Mouse (Mus musculus): ENCODE results near the gene Ifi27l2b. TPM values are rescaled to one million over a fixed set of nuclear protein-coding genes. Genes with fewer than 3 reads are reported as not detected.
"Not testable (repeated sequence)": the region's sequence is repeated elsewhere in the genome, so short reads cannot be mapped to it uniquely, and the experiment has no call there.

Ifi27l2b gene
- total RNA-seq, 2 experiments from 2014 or later, result not detected

GRCm38 (mm10) chr12:103482781-103483180 is 25.8 kb upstream of the Ifi27l2b start:
- intact Hi-C loops (cut with DNase I), result no loop called here
- H3K4me3 ChIP-seq, result no peak overlapping the region

GRCm38 (mm10) chr12:103481671-103482070 is 24.6 kb upstream of the Ifi27l2b start:
- no peak for TF ChIP-seq CTCF (IDR thresholded peaks at IDR 0.05)
- Histone ChIP-seq H3K27ac (no peak overlapping the region), H3K4me3 (no peak overlapping the region)
- DNase-seq (ENCODE audit: extremely low spot score in 1 of 2, low spot score in 2 of 2), result no peak
- intact Hi-C loops (cut with DNase I), result no loop called here

More at GRCm38 (mm10) chr12:103482781-103483180, 25.8 kb upstream of the Ifi27l2b start:
- H3K27ac ChIP-seq, result no peak overlapping the region
- no peak for DNase-seq (ENCODE audit: extremely low spot score in 1 of 2, low spot score in 2 of 2)
- no peak for TF ChIP-seq CTCF (IDR thresholded peaks at IDR 0.05)

- DNase-seq (ENCODE audit: extremely low spot score in 1 of 2, low spot score in 2 of 2), result no peak
- no peak overlapping the region for H3K4me3 ChIP-seq
- no peak for TF ChIP-seq CTCF (IDR thresholded peaks at IDR 0.05)
- no peak overlapping the region for H3K27ac ChIP-seq
- intact Hi-C loops (cut with DNase I), result no loop called here
Measured at GRCm38 (mm10) chr12:103477461-103478015, 20.5 kb upstream of the Ifi27l2b start.

- DNase-seq (ENCODE audit: extremely low spot score in 1 of 2, low spot score in 2 of 2), result no peak
- Histone ChIP-seq H3K27ac (no peak overlapping the region), H3K4me3 (no peak overlapping the region)
- TF ChIP-seq CTCF (IDR thresholded peaks at IDR 0.05), result no peak
- intact Hi-C loops (cut with DNase I), result no loop called here
Measured at GRCm38 (mm10) chr12:103476779-103477389, 19.9 kb upstream of the Ifi27l2b start.

GRCm38 (mm10) chr12:103474481-103474880 is 17.5 kb upstream of the Ifi27l2b start:
- no peak for DNase-seq (ENCODE audit: extremely low spot score in 1 of 2, low spot score in 2 of 2)
- intact Hi-C loops (cut with DNase I), result no loop called here
- TF ChIP-seq CTCF (IDR thresholded peaks at IDR 0.05), result no peak

GRCm38 (mm10) chr12:103456727-103457126 is 296 bp downstream of the Ifi27l2b start:
- DNase-seq (ENCODE audit: extremely low spot score in 1 of 2, low spot score in 2 of 2); H3K27ac ChIP-seq; intact Hi-C loops (cut with DNase I); H3K4me3 ChIP-seq: not testable (repeated sequence)

More at GRCm38 (mm10) chr12:103474481-103474880, 17.5 kb upstream of the Ifi27l2b start:
- Histone ChIP-seq H3K27ac (no peak overlapping the region), H3K4me3 (no peak overlapping the region)

GRCm38 (mm10) chr12:103453361-103453760 is 3.7 kb downstream of the Ifi27l2b start:
- intact Hi-C loops (cut with DNase I), result no loop called here
- Histone ChIP-seq H3K4me3 (no peak overlapping the region), H3K27ac (no peak overlapping the region)
- DNase-seq (ENCODE audit: extremely low spot score in 1 of 2, low spot score in 2 of 2), result no peak
- no peak for TF ChIP-seq CTCF (IDR thresholded peaks at IDR 0.05)

GRCm38 (mm10) chr12:103445060-103445459 is 12.0 kb downstream of the Ifi27l2b start:
- intact Hi-C loops (cut with DNase I), result no loop called here
- no peak overlapping the region for H3K4me3 ChIP-seq
- DNase-seq (ENCODE audit: extremely low spot score in 1 of 2, low spot score in 2 of 2), result no peak
- TF ChIP-seq CTCF (IDR thresholded peaks at IDR 0.05), result no peak
- no peak overlapping the region for H3K27ac ChIP-seq

GRCm38 (mm10) chr12:103444261-103444660 is 12.8 kb downstream of the Ifi27l2b start:
- intact Hi-C loops (cut with DNase I), result not testable (repeated sequence)

GRCm38 (mm10) chr12:103443524-103443923 is 13.5 kb downstream of the Ifi27l2b start, which contains the start of gene Ifi27l2a:
Gene Ifi27l2a, minus strand, starts transcription at chr12:103443680.
- intact Hi-C loops (cut with DNase I), result no loop called here

More at GRCm38 (mm10) chr12:103444261-103444660, 12.8 kb downstream of the Ifi27l2b start:
- not testable (repeated sequence) for DNase-seq (ENCODE audit: extremely low spot score in 1 of 2, low spot score in 2 of 2); H3K27ac ChIP-seq; H3K4me3 ChIP-seq

GRCm38 (mm10) chr12:103437601-103438000 is 19.4 kb downstream of the Ifi27l2b start:
- intact Hi-C loops (cut with DNase I), result no loop called here
- Histone ChIP-seq H3K27ac (no peak overlapping the region), H3K4me3 (no peak overlapping the region)
- TF ChIP-seq CTCF (IDR thresholded peaks at IDR 0.05), result no peak
- no peak for DNase-seq (ENCODE audit: extremely low spot score in 1 of 2, low spot score in 2 of 2)

More at GRCm38 (mm10) chr12:103443524-103443923, 13.5 kb downstream of the Ifi27l2b start, which contains the start of gene Ifi27l2a:
- TF ChIP-seq CTCF (IDR thresholded peaks at IDR 0.05), result no peak
- H3K4me3 ChIP-seq, result no peak within 1 kb of the TSS
- no peak for DNase-seq (ENCODE audit: extremely low spot score in 1 of 2, low spot score in 2 of 2)
- no peak within 1 kb of the TSS for H3K27ac ChIP-seq

- no peak for TF ChIP-seq CTCF (IDR thresholded peaks at IDR 0.05)
- DNase-seq (ENCODE audit: extremely low spot score in 1 of 2, low spot score in 2 of 2), result no peak
- intact Hi-C loops (cut with DNase I), result no loop called here
- Histone ChIP-seq H3K4me3 (peak overlapping the region; percentile 53), H3K27ac (no peak overlapping the region)
Measured at GRCm38 (mm10) chr12:103434861-103435260, 22.2 kb downstream of the Ifi27l2b start.
